Mouse (Mus musculus) embryo, embryonic 10.5 days (tissue): Measurements from ENCODE around the gene Ehd3.
A peak's percentile ranks its signal among the peaks of the same experiment; 100 is the strongest.
"Not testable (repeated sequence)": the region's sequence is repeated elsewhere in the genome, so short reads cannot be mapped to it uniquely, and the experiment has no call there.

Experiments used
- DNase-seq: peaks from one replicate; pipeline ENCODE4 v3.0.0-alpha.2; 2015; ENCODE audit warnings: low spot score

The Ehd3 gene

DNA sequence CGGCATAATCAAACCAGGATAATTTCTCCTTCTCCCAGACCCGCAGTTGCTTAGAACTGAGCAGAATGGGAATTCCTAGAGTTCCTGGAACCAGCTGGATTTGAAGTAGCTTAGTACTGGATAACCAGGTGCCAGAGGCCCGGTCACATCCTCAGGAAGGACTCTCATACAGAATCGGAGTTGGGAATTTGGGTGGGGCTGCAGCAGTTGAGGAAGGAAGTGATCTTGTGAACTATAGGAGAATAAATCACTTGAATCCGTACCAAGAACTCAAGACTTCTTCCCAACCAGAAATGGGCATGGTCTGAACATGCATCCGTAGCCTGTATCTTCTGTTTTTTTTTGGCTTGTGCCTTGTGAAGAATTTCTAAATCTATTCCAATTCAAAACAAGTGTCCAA lies 22.2 kb downstream of the Ehd3 start:
- no peak for DNase-seq

GRCm38 (mm10) chr17:73827446-73827845 lies 23.5 kb downstream of the Ehd3 start:
- no peak for DNase-seq

GRCm38 (mm10) chr17:73830511-73830910 lies 26.6 kb downstream of the Ehd3 start:
- no peak for DNase-seq

GRCm38 (mm10) chr17:73831427-73831826 lies 27.5 kb downstream of the Ehd3 start:
- no peak for DNase-seq

- DNase-seq, result no peak
Measured at GRCm38 (mm10) chr17:73832901-73833300, 29.0 kb downstream of the Ehd3 start.

- no peak for DNase-seq
Measured at GRCm38 (mm10) chr17:73833474-73833873, 29.5 kb downstream of the Ehd3 start.

- DNase-seq, result no peak
Measured at GRCm38 (mm10) chr17:73836601-73837000, 32.7 kb downstream of the Ehd3 start.

- no peak for DNase-seq
Measured at GRCm38 (mm10) chr17:73837244-73837643, 33.3 kb downstream of the Ehd3 start.

DNA sequence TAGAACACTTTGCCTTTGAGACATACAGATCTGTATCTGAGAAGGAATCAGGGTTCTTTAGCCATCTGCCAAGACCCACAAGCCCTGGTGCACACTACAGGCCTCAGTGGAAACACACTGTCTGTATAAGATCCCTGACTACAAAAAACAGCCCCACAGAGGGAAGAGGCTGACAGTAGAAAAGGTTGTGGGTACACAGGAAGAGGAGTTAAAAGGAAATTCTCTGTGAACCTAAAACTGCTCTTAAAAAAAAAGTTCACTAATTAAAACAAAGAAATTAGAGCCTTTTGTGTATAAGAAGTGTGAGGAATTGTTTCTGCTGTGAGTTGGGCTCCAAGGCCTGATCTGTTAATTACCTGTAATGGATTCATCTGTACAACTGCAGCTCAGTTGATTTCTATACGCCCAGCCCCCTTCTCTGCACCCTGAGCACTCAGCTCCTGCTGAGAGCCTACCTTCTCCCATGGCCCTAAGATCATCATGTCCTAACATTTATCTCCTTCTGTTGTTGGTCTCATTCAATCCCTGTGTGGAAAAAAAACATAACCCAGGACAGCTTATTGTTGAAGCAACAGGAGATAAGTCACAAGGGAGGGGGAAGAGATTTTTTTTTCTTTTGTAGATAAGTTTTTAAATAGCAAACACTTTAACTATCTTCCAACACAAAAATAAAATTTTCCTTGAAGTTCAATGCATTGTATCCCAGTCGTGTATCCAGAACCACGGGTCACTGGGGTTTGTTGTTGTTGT lies 35.3 kb downstream of the Ehd3 start:
- no peak for DNase-seq

DNA sequence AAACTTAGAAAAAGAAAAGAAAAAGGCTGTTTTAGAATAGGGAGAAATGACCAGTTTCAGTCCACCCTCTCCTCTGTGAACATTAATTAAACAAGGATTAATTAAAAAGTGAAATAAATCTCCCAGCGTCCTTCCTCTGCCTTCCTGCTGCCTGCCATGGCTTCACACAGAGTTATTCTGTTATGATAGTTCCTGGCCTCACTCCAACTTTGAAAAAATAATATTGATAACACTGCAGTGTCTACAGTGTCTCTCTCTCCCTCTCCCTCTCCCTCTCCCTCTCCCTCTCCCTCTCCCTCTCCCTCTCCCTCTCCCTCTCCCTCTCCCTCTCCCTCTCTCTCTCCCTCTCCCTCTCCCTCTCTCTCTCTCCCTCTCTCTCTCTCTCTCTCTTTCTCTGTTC lies 35.9 kb downstream of the Ehd3 start:
- DNase-seq, result not testable (repeated sequence)

- DNase-seq, result no peak
Measured at GRCm38 (mm10) chr17:73842963-73843362, 39.0 kb downstream of the Ehd3 start.

DNA sequence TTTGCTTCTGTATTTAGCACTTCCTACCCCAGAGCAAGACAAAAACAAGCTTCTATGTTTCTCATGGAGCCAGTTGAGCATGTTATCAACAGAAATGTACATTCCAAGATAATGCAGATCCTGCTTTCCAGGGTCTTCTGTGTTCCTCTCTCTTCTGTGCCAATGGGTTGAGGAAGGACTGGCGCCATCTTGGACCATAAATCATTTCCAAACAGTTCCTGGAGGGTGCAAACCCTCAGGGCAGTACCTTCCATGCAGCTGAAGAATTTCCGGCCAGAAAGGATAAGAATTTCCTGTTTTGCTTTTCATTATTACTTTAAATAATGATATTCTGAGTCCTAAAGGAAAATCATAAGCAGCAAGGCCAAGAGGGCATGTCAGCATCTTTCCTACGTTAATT lies 41.7 kb downstream of the Ehd3 start:
- no peak for DNase-seq

GRCm38 (mm10) chr17:73847399-73847798 lies 43.5 kb downstream of the Ehd3 start:
- no peak for DNase-seq

DNA sequence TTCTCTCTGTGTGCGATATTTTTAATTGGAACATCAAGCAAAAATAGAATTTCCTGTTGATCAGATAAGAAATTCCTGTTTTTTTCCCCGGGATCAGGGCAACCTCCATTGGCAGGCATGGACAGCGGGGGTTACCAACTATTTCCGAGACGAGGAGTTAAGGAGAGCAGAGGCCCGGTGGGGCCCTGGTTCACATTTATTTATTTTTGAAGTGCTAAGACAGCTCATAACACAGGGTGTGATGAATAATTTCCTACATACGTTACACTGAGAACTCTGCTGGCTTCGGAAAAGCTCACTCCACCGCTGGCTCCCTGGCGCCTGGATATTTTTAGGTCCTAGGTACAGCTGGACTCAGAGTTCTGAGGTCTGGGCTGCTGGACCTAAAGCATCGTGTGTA lies 49.1 kb downstream of the Ehd3 start:
- no peak for DNase-seq

DNA sequence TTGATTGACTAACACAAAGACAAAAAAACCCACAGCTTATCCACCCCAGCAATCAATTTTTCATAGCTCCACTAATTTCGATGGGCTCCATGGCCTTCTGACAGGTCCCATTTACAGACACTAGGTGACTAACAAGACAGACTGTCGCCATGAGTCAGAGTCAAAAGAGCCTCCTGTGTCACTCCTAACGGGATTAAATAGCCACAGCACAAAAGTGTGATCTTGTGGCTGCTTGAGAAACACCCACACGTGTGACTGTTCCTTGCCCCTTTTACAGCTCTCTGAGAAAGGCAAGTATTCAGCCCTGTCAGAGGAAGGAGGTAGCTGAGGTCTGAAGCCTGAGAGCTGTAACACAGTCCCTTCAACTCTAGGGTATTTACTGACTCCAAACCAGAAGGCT lies 49.8 kb downstream of the Ehd3 start:
- DNase-seq, result no peak

- no peak for DNase-seq
Measured at GRCm38 (mm10) chr17:73869008-73869685, 65.2 kb downstream of the Ehd3 start.

DNA sequence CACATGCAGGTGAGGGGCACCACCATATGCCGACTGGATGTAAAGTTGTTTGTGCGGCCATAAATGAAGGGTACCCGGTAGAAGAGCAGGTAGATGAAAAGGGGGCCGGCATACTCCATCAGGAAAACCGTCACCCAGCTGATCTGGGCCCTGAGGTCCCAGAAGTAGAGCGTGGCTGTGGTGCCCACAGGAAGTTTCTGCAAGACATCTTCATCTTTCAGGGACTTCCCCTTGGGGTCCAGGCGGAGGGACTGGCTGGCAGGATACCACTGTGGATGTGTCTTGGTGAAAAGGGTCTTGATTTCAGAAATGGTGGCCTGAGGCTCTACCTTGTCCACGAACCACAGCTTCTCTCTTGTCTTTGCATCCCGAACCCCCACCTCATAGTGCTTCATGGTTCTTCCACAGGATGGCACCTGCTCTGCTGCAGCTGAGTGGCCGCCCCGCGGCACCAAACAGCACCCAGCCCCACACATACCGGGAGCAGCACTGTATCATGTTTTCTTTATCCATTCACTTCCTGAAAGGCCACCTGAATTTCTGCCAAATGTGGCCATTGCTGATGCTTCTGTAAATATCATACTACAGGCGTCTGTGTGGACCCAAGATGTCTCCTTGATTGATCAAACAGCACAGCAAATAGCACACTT lies 67.1 kb downstream of the Ehd3 start:
- no peak for DNase-seq

DNA sequence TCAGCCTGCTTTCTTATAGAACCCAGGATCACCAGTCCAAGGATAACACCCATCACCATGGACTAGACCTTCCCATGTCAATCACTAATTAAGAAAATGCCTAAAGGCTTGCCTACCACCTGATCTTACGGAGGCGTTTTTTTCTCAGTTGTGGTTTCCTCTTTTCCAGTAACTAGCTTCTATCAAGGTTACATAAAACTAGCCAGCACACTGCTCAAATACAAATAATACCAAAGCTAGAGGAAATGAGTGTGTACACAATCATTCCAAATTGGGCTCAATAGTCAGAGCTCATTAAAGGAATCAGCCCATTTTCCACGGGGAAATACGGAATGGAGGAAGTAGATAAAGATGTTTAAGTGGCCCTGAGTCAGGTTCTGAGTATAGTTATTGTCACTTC lies 71.3 kb downstream of the Ehd3 start:
- DNase-seq, result no peak

GRCm38 (mm10) chr17:73875674-73876073 lies 71.7 kb downstream of the Ehd3 start:
- no peak for DNase-seq

DNA sequence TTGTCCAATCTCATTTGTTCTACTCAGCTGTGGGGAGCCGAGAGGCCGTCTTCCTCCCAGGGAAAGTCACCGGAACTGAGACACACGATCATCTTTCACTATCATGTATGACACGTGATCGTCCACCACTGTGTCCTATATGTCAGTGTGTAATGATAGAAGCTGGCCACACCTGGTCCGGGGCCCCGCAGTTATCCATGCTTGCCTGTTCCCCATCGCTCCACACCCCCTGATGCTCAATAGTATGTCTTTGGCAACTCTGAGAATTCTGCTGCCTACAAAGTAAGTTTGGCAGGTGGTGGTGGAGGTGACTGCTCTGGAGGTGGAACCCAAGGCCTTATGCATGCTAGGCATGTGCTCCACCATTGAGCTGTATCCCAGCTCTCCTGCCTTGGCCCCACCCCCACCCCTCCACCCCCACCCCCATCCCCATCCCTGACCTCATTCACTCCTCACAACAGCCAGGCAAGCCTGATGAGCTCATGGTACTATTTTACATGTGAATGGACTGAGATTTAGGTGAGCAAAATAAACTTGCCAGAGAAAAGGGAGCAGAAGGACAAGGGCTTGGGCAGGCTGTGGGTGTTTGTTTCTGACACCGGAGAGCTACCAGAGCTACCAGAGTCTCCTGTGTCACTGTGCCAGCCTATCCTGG lies 75.5 kb downstream of the Ehd3 start:
- DNase-seq, result peak; percentile 1

GRCm38 (mm10) chr17:73880286-73880685 lies 76.4 kb downstream of the Ehd3 start:
- no peak for DNase-seq

- DNase-seq, result no peak
Measured at GRCm38 (mm10) chr17:73881295-73881694, 77.4 kb downstream of the Ehd3 start.
